Mouse (Mus musculus): ENCODE data around the gene Nlgn3. TPM values are rescaled to one million over a fixed set of nuclear protein-coding genes. Genes with fewer than 3 reads are reported as not detected.

Gene Nlgn3
- polyA plus RNA-seq (2012; rRNA removed), result 1.9 and 2.2 TPM in 2 replicates

GRCm38 (mm10) chrX:101299055-101299454 is at the start of gene Nlgn3:
Nlgn3 (plus strand) TSS chrX:101299168.
- DNase-seq (ENCODE audit: low spot score), result no peak

- DNase-seq (ENCODE audit: low spot score), result peak; percentile 57
These were observed 44.8 kb upstream of the Nlgn3 start, which contains the start of gene Foxo4 for GRCm38 (mm10) chrX:101253952-101254729. Foxo4 (plus strand) TSS chrX:101254528.

GRCm38 (mm10) chrX:101254740-101255139 is 44.2 kb upstream of the Nlgn3 start:
- no peak for DNase-seq (ENCODE audit: low spot score)

GRCm38 (mm10) chrX:101256603-101257002 is 42.4 kb upstream of the Nlgn3 start:
- DNase-seq (ENCODE audit: low spot score), result no peak

DNA sequence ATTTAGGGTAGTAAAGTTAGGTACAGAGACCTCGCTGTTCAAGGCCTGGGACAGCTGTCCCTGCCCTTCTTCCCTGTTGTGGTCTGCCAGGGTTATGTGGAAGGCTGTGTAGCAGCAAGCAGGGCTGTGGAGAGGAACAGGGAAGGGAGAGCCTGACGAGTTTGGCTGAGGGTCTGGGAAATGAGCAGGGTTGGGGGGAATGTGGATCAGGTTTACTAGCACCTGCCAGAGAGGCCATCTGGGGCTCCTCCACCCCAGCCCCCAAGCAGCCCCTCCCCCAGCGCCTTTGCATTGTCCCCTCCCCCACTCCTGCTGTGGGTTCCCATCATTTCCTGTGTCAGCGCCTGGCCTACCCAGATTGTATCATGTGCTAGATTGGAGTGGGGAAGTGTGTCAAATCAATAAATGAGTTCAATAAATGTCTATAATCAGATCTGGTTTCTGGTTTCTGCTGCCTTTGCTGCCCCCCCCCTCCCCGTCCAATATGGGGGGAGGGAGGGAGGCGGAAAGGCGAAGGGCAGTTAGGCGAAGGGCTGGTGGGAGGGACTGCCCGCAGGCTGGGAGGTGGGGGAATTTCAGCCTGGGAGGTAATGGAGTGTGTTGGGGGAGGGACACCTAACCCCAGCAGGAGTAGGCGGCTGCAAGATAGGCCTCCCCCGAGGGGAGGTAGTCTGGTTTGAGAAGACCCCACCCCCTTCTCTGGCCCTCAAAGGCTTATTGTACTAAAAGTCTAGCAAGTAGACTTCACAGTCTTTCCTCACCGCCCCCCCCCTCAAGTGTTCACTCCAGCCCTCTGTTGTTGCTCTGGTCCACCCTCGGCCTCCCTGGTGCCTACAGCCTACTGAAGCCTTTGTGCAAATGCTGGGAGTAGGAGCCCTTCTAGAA is 38.3 kb upstream of the Nlgn3 start:
- DNase-seq (ENCODE audit: low spot score), result no peak

GRCm38 (mm10) chrX:101263892-101264291 is 35.1 kb upstream of the Nlgn3 start, which contains the start of gene Gm614:
Gm614 (minus strand) TSS chrX:101263992.
- no peak for DNase-seq (ENCODE audit: low spot score)

DNA sequence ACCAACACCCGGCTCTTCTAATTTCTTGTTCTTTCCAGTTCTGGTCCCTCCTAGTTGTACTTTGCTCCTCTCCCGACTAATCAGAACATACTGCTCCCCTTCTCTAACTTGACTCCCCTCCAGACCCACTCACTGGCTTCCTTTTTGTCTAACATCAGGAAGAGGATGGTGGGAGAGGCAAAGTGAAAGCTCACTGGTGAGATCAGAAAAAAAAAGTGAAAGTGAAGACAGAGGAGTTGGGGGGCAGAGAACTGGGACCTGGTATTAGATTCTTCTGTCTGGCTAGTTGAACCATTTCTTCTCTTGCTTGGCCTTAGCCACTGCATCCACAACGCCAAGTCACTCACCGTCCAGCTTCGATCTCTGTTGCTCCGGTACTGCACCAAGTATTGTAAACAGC is 32.3 kb upstream of the Nlgn3 start:
- DNase-seq (ENCODE audit: low spot score), result no peak

DNA sequence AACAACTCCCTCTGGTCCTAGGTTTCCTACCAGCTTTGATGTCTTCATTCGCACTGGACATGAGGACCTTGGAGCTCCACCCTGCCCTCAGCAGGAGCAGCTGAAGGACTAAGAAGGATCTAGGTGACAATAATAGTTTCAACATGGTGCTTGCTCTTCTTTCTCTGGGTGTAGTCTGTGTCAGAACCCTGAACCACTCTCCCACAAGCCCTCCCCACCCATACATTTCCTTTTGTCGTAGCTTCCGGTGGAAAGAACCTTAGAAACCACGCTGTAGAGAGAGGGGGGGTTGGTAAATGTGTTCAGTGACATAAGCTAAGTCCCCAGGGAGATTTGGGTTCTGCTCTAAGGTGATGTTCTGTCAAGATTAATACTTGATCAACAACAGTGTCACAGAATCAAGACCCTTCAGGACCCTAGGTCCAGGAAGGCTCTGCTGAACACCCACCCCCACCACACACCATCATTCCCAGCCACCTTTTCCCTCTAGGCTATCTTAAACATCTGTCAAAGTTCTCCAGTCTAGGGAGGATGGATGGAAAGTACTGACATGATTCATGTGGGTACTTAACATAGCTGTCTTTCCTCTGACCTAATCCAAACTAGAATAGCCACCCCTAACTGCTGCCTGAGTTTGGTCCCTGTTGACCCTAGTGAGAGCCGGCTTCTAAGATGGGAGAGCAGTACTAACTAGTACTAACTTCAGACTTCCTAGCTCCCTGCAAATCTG is 30.8 kb upstream of the Nlgn3 start, which contains the start of gene Il2rg:
Gene Il2rg, minus strand, starts transcription at position 231 of the 730 bp plus-strand sequence.
- no peak for DNase-seq (ENCODE audit: low spot score)

DNA sequence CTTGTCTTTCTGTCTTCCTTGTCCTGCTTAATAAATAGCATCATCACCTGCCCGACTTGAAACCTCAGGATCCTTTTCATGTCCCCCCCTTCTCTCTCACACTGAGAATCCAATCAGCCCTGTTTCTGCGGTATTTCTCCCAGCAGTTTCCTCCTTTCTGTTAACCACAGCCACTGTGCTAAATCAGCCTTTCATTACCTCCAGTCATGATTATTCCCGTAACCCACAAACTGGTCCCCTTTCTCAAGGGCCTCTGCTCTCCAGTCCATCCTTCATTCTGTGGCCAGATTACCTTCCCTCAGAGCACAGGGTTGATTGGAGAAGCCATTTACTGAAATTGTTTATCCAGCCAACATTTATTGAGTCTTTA is 30.2 kb upstream of the Nlgn3 start, which contains the start of gene Gm20489:
Gene Gm20489, minus strand, starts transcription at position 269 of the 370 bp plus-strand sequence.
- no peak for DNase-seq (ENCODE audit: low spot score)

- no peak for DNase-seq (ENCODE audit: low spot score)
These were observed 25.6 kb upstream of the Nlgn3 start for GRCm38 (mm10) chrX:101273410-101273809.

- peak; percentile 63 for DNase-seq (ENCODE audit: low spot score)
These were observed 24.9 kb upstream of the Nlgn3 start, which contains the start of gene Med12 for GRCm38 (mm10) chrX:101273875-101274738. Med12 (plus strand) TSS chrX:101274030.

DNA sequence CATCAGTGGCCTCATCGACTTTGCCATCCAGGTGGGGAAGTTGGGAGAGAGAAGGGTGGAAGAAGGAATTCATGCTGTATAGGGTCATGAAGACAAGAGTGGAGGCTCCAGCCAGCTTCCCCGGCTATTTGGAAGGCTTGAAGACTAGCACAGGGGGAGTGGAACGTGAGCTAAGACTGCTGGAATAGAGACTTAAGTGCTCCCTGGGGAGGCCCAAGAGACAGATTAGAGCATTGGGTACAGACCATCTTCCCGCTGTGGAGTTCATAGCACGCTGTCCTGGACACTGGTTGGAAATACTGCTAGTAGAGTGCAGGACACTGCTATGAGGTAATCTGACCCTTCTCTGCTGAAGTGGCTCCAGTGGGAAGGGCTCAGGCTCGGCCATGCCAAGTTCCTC is 16.2 kb upstream of the Nlgn3 start:
- no peak for DNase-seq (ENCODE audit: low spot score)

- no peak for DNase-seq (ENCODE audit: low spot score)
These were observed 13.4 kb upstream of the Nlgn3 start for GRCm38 (mm10) chrX:101285534-101285933.

DNA sequence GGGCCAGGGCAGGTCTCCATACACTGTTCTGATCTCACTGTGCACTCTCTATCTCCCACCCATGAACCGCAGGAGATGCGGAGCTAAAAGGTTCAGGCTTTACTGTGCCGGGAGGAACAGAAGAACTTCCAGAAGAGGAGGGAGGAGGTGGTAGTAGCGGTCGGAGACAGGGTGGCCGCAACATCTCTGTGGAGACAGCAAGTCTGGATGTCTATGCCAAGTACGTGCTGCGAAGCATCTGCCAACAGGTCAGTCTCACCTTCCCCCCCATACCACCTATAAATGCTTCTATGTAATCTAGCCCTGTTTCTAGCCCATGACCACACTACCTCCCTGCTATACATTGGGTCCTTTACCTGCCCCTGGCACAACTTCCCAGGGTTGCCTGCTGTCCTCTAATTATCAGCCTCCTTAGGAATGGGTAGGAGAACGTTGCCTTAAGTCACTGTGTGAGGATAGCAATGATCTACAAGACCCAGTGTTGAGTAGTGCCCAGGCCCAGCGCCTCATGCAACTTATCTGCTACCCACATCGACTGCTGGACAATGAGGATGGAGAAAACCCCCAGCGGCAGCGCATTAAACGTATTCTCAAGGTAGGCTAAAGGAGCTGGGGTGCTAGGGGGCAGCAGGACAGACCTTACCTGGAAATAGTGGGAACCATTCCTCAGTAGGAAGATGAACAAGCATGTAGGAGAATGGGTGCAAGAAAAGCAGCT is 12.9 kb upstream of the Nlgn3 start:
- no peak for DNase-seq (ENCODE audit: low spot score)

- DNase-seq (ENCODE audit: low spot score), result no peak
These were observed 11.4 kb upstream of the Nlgn3 start for GRCm38 (mm10) chrX:101287543-101287942.

DNA sequence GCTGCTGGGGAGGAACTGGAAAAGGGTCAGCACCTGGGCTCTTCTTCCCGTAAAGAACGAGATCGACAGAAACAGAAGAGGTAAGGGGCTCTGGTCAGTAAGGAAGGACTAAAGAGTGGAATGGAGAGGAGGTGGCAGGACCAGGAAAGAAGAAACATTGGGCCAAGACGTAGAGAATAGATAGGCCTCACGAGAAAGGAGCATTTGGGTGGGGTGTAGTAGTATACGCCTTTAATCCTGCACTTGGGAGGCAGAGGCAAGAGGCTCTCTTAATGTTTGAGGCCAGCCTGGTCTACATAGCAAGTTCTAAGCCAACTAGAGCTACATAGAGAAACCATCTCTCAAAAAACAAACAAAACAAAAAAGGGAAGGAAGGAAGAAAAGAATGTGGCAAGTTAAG is 10.5 kb upstream of the Nlgn3 start:
- DNase-seq (ENCODE audit: low spot score), result no peak

- no peak for DNase-seq (ENCODE audit: low spot score)
These were observed 9.9 kb upstream of the Nlgn3 start for GRCm38 (mm10) chrX:101289037-101289436.

DNA sequence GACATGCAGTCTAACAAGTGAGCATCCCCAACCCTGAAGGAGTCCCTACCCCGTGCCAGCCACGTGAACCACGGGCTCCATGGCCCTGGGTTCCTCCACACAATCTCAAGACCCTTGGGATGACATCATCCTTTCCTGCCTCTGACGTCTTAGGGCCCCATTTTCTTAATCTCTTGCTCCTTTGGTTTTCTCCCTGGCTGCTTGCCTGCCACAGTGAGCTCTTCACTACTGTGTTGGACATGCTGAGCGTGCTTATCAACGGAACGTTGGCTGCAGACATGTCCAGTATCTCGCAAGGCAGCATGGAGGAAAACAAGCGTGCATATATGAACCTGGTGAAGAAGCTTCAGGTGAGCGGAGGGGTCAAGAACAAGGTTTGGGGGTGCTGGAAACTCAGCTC is 8.9 kb upstream of the Nlgn3 start:
- no peak for DNase-seq (ENCODE audit: low spot score)

GRCm38 (mm10) chrX:101299473-101300426 is 782 bp downstream of the Nlgn3 start:
- DNase-seq (ENCODE audit: low spot score), result no peak
